Mouse (Mus musculus): ENCODE results near the gene Gpd2.

DNA sequence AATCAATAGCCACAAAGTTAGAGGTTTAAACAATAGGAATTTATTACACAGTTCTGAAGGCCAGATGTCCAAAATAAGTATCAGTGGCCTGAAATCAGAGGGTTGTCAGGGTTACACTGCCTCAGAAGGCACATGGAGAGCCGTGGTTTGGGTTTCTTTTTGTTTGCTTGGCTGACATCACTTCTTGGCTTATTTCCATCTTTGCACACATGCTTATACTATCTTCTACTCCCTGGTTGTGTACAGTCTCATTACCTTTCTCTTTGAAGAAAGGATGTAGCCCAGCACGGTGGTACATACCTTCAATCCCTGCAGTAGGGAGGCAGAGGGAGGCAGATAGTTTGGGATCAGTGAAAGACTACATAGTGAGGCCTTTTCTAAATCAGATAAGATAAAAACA lies 12.2 kb upstream of the Gpd2 start:
- TF ChIP-seq CTCF (conservative IDR thresholded peaks at IDR 0.05 in 1 of 2, IDR thresholded peaks at IDR 0.05 in 1 of 2; ENCODE audit: low read depth in 2 of 2, low read length in 2 of 2) = no peak
- TF ChIP-seq SMC3 (IDR thresholded peaks at IDR 0.05; ENCODE audit: low read depth, low read length) = no peak
- no peak for TF ChIP-seq E2F4 (IDR thresholded peaks at IDR 0.05; ENCODE audit: insufficient replicate concordance, low read depth, low read length)
- TF ChIP-seq NELFE (IDR thresholded peaks at IDR 0.05; ENCODE audit: low read depth, low read length) = no peak
- no peak for TF ChIP-seq ZKSCAN1 (IDR thresholded peaks at IDR 0.05; ENCODE audit: borderline replicate concordance, low read depth, low read length)
- no peak for TF ChIP-seq USF1 (IDR thresholded peaks at IDR 0.05; ENCODE audit: low read depth, low read length)
- TF ChIP-seq POLR2AphosphoS2 (IDR thresholded peaks at IDR 0.05; ENCODE audit: low read depth, low read length) = no peak
